Mouse (Mus musculus) lung, postnatal 0 days (tissue): ENCODE measurements around the gene Gpc3.

ENCODE experiments used
- CTCF ChIP-seq: IDR thresholded peaks from 2 replicates; pipeline ENCODE4 v1.5.1; 2016; ENCODE audit warnings: antibody characterized with exemption, mild to moderate bottlenecking
- EP300 ChIP-seq: IDR thresholded peaks from 2 replicates; pipeline ENCODE4 v1.6.1; 2016; ENCODE audit warnings: antibody characterized with exemption, mild to moderate bottlenecking, control low read depth

DNA sequence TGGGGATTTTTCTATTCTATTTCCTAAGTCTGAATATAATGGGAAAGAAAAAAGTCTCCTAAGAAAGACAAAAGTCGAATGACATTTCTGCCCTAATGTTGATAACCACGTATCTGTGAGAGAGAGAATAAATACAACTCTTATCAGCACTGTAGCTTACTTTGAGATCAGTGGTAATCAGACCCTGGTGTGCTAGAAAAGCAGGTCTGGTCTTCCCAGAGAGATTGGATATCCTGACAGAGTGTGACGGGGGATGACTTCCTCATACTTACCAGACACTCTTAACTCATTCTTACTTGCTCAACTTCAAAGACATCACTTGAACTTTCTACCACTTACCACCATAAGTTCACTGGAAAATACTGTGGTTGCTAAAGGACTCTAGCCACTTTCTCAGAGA, 88.6 kb downstream of the Gpc3 start:
- TF ChIP-seq CTCF (no peak), EP300 (no peak)
